Mouse (Mus musculus): ENCODE results near the gene Phip. TPM values are rescaled to one million over a fixed set of nuclear protein-coding genes. Genes with fewer than 3 reads are reported as not detected.

Phip gene
- polyA plus RNA-seq, 1 experiment from 2014 or later = 54.2 TPM

- H3K4me3 ChIP-seq (ENCODE audit: low read depth, low read length) = no peak overlapping the region
- H3K4me1 ChIP-seq (replicated peaks; ENCODE audit: control insufficient read depth, insufficient read depth, low read length) = no peaks in the 10 kb centered on the region
- H3K36me3 ChIP-seq (ENCODE audit: control insufficient read depth, insufficient read depth, low read length) = peaks cover 8% of the 10 kb centered on the region; the same call in 1 of the 2 replicates
- no peaks in the 10 kb centered on the region for H3K27me3 ChIP-seq (replicated peaks; ENCODE audit: control insufficient read depth, insufficient read depth, low read length)
- no peak overlapping the region for H3K9ac ChIP-seq (ENCODE audit: low read depth, low read length)
- no peaks in the 10 kb centered on the region for H3K9me3 ChIP-seq (ENCODE audit: control insufficient read depth, low read length)
- H3K27ac ChIP-seq (ENCODE audit: low read depth, low read length) = no peak overlapping the region
- DNase-seq (ENCODE audit: low spot score) (no peak), ATAC-seq (replicated peaks; ENCODE audit: low FRiP score) (no peak)
- no peak overlapping the region for H3K4me2 ChIP-seq
Measured at GRCm38 (mm10) chr9:82952330-82952729, 23.0 kb downstream of the Phip start.

GRCm38 (mm10) chr9:82951435-82952004 lies 23.8 kb downstream of the Phip start:
- Histone ChIP-seq H3K4me3 (ENCODE audit: low read depth, low read length) (no peak overlapping the region), H3K36me3 (ENCODE audit: control insufficient read depth, insufficient read depth, low read length) (peaks cover 8% of the 10 kb centered on the region; the same call in 1 of the 2 replicates), H3K9ac (ENCODE audit: low read depth, low read length) (no peak overlapping the region), H3K4me1 (replicated peaks; ENCODE audit: control insufficient read depth, insufficient read depth, low read length) (no peaks in the 10 kb centered on the region), H3K27me3 (replicated peaks; ENCODE audit: control insufficient read depth, insufficient read depth, low read length) (no peaks in the 10 kb centered on the region), H3K27ac (ENCODE audit: low read depth, low read length) (no peak overlapping the region), H3K9me3 (ENCODE audit: control insufficient read depth, low read length) (no peaks in the 10 kb centered on the region), H3K4me2 (no peak overlapping the region)
- WGBS = 93% methylated on average over 2 of the region's 2 CpGs
- ATAC-seq (replicated peaks; ENCODE audit: low FRiP score) (no peak), DNase-seq (ENCODE audit: low spot score) (no peak)

GRCm38 (mm10) chr9:82907246-82907645 lies 68.1 kb downstream of the Phip start:
- Histone ChIP-seq H3K9ac (ENCODE audit: low read depth, low read length) (no peak overlapping the region), H3K4me2 (no peak overlapping the region), H3K4me3 (ENCODE audit: low read depth, low read length) (no peak overlapping the region), H3K27me3 (replicated peaks; ENCODE audit: control insufficient read depth, insufficient read depth, low read length) (no peaks in the 10 kb centered on the region), H3K4me1 (replicated peaks; ENCODE audit: control insufficient read depth, insufficient read depth, low read length) (no peaks in the 10 kb centered on the region), H3K9me3 (ENCODE audit: control insufficient read depth, low read length) (no peaks in the 10 kb centered on the region), H3K27ac (ENCODE audit: low read depth, low read length) (no peak overlapping the region), H3K36me3 (ENCODE audit: control insufficient read depth, insufficient read depth, low read length) (peaks cover 13% of the 10 kb centered on the region)
- ATAC-seq (replicated peaks; ENCODE audit: low FRiP score) (no peak), DNase-seq (ENCODE audit: low spot score) (no peak)
- 93% methylated on average over 7 of the region's 7 CpGs for WGBS

- ATAC-seq (replicated peaks; ENCODE audit: low FRiP score) (no peak), DNase-seq (ENCODE audit: low spot score) (no peak)
- Histone ChIP-seq H3K4me1 (replicated peaks; ENCODE audit: control insufficient read depth, insufficient read depth, low read length) (no peaks in the 10 kb centered on the region), H3K9me3 (ENCODE audit: control insufficient read depth, low read length) (no peaks in the 10 kb centered on the region), H3K27me3 (replicated peaks; ENCODE audit: control insufficient read depth, insufficient read depth, low read length) (no peaks in the 10 kb centered on the region), H3K4me2 (no peak overlapping the region), H3K27ac (ENCODE audit: low read depth, low read length) (no peak overlapping the region), H3K36me3 (ENCODE audit: control insufficient read depth, insufficient read depth, low read length) (peaks cover 20% of the 10 kb centered on the region), H3K9ac (ENCODE audit: low read depth, low read length) (no peak overlapping the region), H3K4me3 (ENCODE audit: low read depth, low read length) (no peak overlapping the region)
Measured at GRCm38 (mm10) chr9:82888645-82889044, 86.7 kb downstream of the Phip start.

- H3K27ac ChIP-seq (ENCODE audit: low read depth, low read length) = no peak overlapping the region
- no peaks in the 10 kb centered on the region for H3K27me3 ChIP-seq (replicated peaks; ENCODE audit: control insufficient read depth, insufficient read depth, low read length)
- H3K4me2 ChIP-seq = no peak overlapping the region
- H3K4me1 ChIP-seq (replicated peaks; ENCODE audit: control insufficient read depth, insufficient read depth, low read length) = no peaks in the 10 kb centered on the region
- H3K4me3 ChIP-seq (ENCODE audit: low read depth, low read length) = no peak overlapping the region
- no peak overlapping the region for H3K9ac ChIP-seq (ENCODE audit: low read depth, low read length)
- H3K36me3 ChIP-seq (ENCODE audit: control insufficient read depth, insufficient read depth, low read length) = peaks cover 28% of the 10 kb centered on the region
- DNase-seq (ENCODE audit: low spot score) (no peak), ATAC-seq (replicated peaks; ENCODE audit: low FRiP score) (no peak)
- no peaks in the 10 kb centered on the region for H3K9me3 ChIP-seq (ENCODE audit: control insufficient read depth, low read length)
Measured at GRCm38 (mm10) chr9:82884177-82884576, 91.1 kb downstream of the Phip start.

GRCm38 (mm10) chr9:82877078-82877477 lies 98.2 kb downstream of the Phip start:
- no peak for ATAC-seq (replicated peaks; ENCODE audit: low FRiP score)
- no peak overlapping the region for H3K27ac ChIP-seq (ENCODE audit: low read depth, low read length)
- H3K4me2 ChIP-seq = no peak overlapping the region
- WGBS = 95% methylated on average over 1 of the region's 1 CpGs
- no peaks in the 10 kb centered on the region for H3K9me3 ChIP-seq (ENCODE audit: control insufficient read depth, low read length)
- no peaks in the 10 kb centered on the region for H3K4me1 ChIP-seq (replicated peaks; ENCODE audit: control insufficient read depth, insufficient read depth, low read length)
- H3K9ac ChIP-seq (ENCODE audit: low read depth, low read length) = no peak overlapping the region
- no peak for DNase-seq (ENCODE audit: low spot score)
- no peaks in the 10 kb centered on the region for H3K27me3 ChIP-seq (replicated peaks; ENCODE audit: control insufficient read depth, insufficient read depth, low read length)
- peaks cover 34% of the 10 kb centered on the region for H3K36me3 ChIP-seq (ENCODE audit: control insufficient read depth, insufficient read depth, low read length)
- no peak overlapping the region for H3K4me3 ChIP-seq (ENCODE audit: low read depth, low read length)

- ATAC-seq (replicated peaks; ENCODE audit: low FRiP score) = no peak
Measured at GRCm38 (mm10) chr9:82867698-82868097, 107.6 kb downstream of the Phip start.

GRCm38 (mm10) chr9:82866121-82866520 lies 109.2 kb downstream of the Phip start:
- no peak for DNase-seq (ENCODE audit: low spot score)
- 93% methylated on average over 1 of the region's 1 CpGs for WGBS
- no peak for ATAC-seq (replicated peaks; ENCODE audit: low FRiP score)
- Histone ChIP-seq H3K4me2 (no peak overlapping the region), H3K4me3 (ENCODE audit: low read depth, low read length) (no peak overlapping the region), H3K27me3 (replicated peaks; ENCODE audit: control insufficient read depth, insufficient read depth, low read length) (no peaks in the 10 kb centered on the region), H3K9me3 (ENCODE audit: control insufficient read depth, low read length) (no peaks in the 10 kb centered on the region), H3K4me1 (replicated peaks; ENCODE audit: control insufficient read depth, insufficient read depth, low read length) (0 out of 2 replicates have a peak, but pooled peaks cover 2% of the 10 kb centered on the region), H3K27ac (ENCODE audit: low read depth, low read length) (no peak overlapping the region), H3K36me3 (ENCODE audit: control insufficient read depth, insufficient read depth, low read length) (no peaks in the 10 kb centered on the region; the same call in 1 of the 2 replicates), H3K9ac (ENCODE audit: low read depth, low read length) (no peak overlapping the region)

More at GRCm38 (mm10) chr9:82867698-82868097, 107.6 kb downstream of the Phip start:
- Histone ChIP-seq H3K27me3 (replicated peaks; ENCODE audit: control insufficient read depth, insufficient read depth, low read length) (no peaks in the 10 kb centered on the region), H3K27ac (ENCODE audit: low read depth, low read length) (no peak overlapping the region), H3K4me3 (ENCODE audit: low read depth, low read length) (no peak overlapping the region), H3K9ac (ENCODE audit: low read depth, low read length) (no peak overlapping the region), H3K9me3 (ENCODE audit: control insufficient read depth, low read length) (no peaks in the 10 kb centered on the region), H3K4me2 (no peak overlapping the region), H3K4me1 (replicated peaks; ENCODE audit: control insufficient read depth, insufficient read depth, low read length) (no peaks in the 10 kb centered on the region), H3K36me3 (ENCODE audit: control insufficient read depth, insufficient read depth, low read length) (peaks cover 4% of the 10 kb centered on the region; the same call in 1 of the 2 replicates)
- 85% methylated on average over 3 of the region's 3 CpGs for WGBS
- DNase-seq (ENCODE audit: low spot score) = no peak

GRCm38 (mm10) chr9:82861775-82862430 lies 113.4 kb downstream of the Phip start:
- H3K4me2 ChIP-seq = no peak overlapping the region
- DNase-seq (ENCODE audit: low spot score) (no peak), ATAC-seq (replicated peaks; ENCODE audit: low FRiP score) (no peak)
- no peaks in the 10 kb centered on the region for H3K36me3 ChIP-seq (ENCODE audit: control insufficient read depth, insufficient read depth, low read length)
- no peak overlapping the region for H3K9ac ChIP-seq (ENCODE audit: low read depth, low read length)
- no peaks in the 10 kb centered on the region for H3K9me3 ChIP-seq (ENCODE audit: control insufficient read depth, low read length)
- H3K4me1 ChIP-seq (replicated peaks; ENCODE audit: control insufficient read depth, insufficient read depth, low read length) = 0 out of 2 replicates have a peak, but pooled peaks cover 2% of the 10 kb centered on the region
- no peak overlapping the region for H3K27ac ChIP-seq (ENCODE audit: low read depth, low read length)
- H3K4me3 ChIP-seq (ENCODE audit: low read depth, low read length) = no peak overlapping the region
- 87% methylated on average over 3 of the region's 3 CpGs for whole genome bisulfite sequencing
- no peaks in the 10 kb centered on the region for H3K27me3 ChIP-seq (replicated peaks; ENCODE audit: control insufficient read depth, insufficient read depth, low read length)

Data from liver, embryonic 11.5 days (tissue).